Mouse (Mus musculus) cerebellum, postnatal 4 days (tissue): ENCODE measurements around the gene Fhdc1.

Source experiments
- DNase-seq, 2 experiments: peaks; one replicate each; pipeline ENCODE4 v3.0.0; 2022; ENCODE audit warnings: low spot score in 2 of 2, mixed read lengths in 1 of 2

The Fhdc1 gene

DNA sequence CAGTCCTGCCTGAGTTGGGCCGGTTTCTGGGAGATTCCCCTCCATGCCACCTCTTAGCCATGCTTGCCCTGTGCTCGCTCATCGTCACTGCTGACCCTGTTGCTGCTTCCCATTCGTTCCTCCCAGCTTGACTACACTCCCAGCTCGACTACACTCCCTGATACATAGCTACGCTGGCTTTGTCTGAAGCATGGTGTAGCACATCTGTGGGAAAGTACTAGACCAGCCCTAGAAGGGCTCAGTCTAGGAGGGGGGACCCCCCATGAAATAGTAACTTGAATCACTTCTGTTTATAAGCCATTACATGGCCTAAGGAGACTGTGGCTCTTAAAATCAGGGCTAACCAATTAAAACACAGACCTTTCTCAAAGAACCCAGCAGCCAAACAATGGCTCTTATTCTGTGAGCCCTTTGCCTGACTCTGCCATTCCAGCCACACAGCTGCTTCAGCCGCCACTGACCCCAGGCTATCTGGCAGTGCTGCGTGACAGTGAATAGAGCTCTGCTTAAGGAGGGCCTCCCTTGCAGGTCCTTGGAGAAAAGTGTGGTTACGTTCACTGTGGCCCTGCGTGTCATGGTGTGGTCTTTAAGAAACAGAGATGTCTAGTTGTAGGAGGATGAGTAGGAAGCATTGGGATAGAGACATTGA is 47.3 kb downstream of the Fhdc1 start:
- no peak for DNase-seq

DNA sequence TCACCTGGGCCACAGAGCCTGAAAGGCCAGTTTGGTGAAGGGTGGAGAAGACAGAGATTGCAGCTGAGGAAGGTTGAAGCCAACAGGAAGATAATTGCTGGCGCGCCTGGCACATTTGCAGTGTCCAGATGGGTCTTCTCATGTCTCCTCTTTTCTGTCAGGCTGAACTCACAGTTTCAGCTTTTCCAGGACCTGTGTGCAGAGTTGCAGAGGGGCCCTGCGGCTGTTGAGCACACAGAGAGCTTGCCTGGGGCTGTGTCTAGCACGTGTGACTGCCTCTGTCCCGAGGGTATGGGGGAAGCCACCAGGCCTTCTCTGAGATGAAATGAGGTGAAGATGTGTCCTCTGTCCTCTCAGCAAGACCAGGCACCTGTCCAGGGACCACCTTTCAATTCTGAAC is 49.0 kb downstream of the Fhdc1 start:
- no peak for DNase-seq

DNA sequence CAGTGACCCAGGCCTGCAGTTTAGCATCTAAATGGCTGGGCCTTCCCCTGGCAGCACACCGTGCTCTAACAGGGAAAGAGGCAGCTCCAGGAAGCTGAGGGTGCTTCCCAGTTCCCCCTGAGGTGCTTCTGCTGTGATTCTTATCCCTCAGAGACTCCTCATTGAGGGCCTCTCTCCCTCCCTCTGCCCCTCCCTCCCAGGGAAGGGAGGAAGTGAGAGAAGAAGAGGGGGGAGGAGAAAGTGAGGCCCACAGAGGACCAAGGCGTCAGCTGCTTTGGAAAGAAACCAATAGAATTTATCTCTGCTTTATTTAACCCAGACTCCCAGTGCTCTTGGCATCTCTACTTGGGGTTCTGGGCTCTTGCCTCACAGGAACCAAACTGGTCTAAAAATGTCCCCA is 50.1 kb downstream of the Fhdc1 start:
- DNase-seq = no peak

GRCm38 (mm10) chr3:84428994-84429725 is 51.1 kb downstream of the Fhdc1 start:
- no peak for DNase-seq

DNA sequence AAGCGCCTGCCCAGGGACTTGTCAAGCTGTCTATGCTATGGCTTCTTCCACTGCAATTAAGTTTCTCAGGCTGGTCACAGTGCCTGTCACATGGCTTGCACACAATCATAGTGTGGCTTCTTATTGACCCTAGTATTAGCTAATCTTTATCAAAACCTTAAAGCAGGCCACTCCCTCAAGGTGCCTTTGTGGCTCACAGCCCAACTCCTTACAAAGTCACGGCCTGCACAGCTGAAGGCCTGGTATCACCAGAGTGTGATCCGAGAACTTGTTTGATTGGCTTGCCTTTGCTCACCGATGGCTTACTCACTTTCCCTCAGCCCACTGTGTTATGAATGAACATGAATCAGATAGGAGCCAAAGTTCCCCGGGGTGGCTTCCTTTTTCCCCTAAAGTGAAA is 52.5 kb downstream of the Fhdc1 start:
- no peak for DNase-seq

- DNase-seq = no peak
Observed at GRCm38 (mm10) chr3:84422340-84422739, 57.9 kb downstream of the Fhdc1 start.

DNA sequence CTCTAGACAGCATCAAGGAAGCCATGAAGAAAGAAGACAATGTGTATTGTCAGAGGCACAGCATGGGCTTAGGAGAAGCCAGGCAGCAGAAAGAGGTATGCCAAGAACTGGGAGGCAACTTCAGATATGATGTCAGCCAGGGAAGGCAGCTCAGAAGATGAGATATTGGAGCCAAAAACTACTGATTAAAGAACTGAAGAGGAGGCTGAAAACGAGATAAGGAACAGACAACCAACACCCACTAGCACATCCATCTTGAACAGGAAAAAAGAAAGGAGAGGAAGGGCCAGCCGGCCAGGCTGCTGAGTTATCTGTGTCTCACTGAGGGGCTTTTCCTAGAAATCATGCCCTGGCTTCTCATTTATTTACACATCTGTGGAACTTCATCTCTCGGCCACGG is 66.4 kb downstream of the Fhdc1 start:
- no peak for DNase-seq

GRCm38 (mm10) chr3:84412920-84413319 is 67.3 kb downstream of the Fhdc1 start:
- DNase-seq = no peak

DNA sequence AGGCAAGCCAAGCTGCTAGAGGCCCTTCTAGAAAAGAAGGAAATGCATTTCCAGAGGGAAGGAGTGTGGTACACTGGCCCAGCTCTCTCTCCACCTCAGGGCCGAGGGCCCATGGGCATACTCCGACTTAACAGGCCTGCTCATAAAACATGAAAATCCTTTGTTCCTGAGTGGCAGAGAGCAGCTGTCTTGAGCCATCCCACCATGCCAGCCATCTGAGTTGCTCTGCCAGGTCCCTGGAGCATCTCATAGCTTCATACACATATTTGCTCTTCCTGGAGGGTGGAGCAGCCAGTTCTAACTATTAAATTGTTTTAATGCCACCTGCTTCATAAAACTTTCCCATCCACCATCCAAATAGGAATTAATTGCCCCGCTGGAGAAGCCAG is 70.8 kb downstream of the Fhdc1 start:
- DNase-seq = no peak

DNA sequence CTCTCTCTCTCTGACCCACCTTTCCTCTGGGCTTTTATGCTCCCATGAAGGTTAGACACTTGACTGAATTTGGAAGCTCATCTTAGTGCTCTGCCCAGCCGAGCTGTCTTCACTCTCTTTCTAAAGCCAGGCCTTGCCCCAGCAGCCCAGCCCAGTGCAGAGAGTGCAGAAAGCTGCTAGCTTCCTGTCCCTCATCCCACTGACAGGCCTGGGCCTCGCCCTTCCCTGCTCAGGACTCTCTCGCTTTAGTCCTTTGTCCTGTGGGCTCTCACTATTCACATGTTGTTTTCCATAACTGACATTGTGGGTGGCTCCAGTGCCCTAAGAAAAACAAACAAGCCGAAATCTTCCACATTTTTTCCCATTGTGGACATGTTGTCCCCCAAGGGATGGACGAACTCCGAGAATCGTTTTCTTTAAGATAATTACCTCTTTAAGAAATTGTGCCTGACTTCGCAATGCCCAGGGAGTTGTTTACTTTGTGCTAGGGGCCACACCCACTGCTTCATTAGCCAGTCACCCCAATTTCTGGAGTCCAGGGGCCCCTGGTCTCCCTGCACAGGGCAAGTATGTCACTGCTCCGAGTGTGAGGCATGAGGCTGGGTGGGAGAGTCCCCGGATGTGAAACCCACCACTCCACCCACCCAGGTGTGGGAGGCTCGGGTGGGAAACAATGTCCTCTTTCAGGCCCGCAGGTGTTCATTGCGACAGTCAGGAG is 71.3 kb downstream of the Fhdc1 start:
- no peak for DNase-seq

DNA sequence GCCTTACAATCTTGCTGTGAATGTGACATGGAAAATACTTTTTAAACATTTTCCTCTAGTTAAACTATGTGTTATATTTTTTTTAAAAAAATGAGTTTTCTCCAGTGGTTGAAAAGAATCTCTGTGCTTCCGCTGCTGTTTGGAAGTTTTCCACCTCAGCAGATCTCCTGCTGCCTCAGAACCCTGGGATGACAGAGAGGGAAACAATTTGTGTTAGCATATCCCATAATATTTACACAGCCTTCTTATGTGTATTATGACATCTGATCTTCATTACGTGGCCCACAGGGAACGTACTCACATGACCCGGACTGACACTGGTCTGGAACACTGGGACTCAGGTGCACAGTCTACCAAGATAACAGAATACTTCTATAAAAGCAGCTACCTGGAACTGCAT is 74.7 kb downstream of the Fhdc1 start:
- no peak for DNase-seq

GRCm38 (mm10) chr3:84403389-84403788 is 76.8 kb downstream of the Fhdc1 start:
- no peak for DNase-seq

- no peak for DNase-seq
Observed at GRCm38 (mm10) chr3:84402716-84403115, 77.5 kb downstream of the Fhdc1 start.

- DNase-seq = no peak
Observed at GRCm38 (mm10) chr3:84397976-84398375, 82.3 kb downstream of the Fhdc1 start.

DNA sequence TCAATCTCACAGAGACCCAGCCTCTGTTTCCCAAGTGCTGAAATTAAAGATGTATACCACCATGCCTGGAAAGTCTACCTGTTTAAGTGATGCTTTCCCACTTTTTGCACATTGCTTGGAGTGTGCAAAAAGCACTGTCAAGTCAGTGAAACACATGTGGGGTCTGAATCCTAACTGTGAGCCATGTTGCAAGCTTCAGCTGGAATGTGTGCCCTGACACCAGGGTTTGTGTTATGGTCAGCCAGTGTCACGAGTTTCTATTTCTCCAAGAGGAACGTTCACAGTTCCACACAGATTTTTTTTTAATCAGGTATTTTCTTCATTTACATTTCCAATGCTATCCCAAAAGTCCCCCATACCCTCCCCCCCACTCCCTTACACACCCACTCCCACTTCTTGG is 84.0 kb downstream of the Fhdc1 start:
- DNase-seq = no peak

- DNase-seq = no peak
Observed at GRCm38 (mm10) chr3:84395840-84396239, 84.4 kb downstream of the Fhdc1 start.

GRCm38 (mm10) chr3:84394841-84395447 is 85.3 kb downstream of the Fhdc1 start:
- no peak for DNase-seq
